Mouse (Mus musculus): Measurements from ENCODE around the gene Plekhg2. TPM values are rescaled to one million over a fixed set of nuclear protein-coding genes. Genes with fewer than 3 reads are reported as not detected.

Plekhg2 gene
- polyA plus RNA-seq, 3 experiments from 2014 or later: 48.5 to 102 (median 74.0) TPM

GRCm38 (mm10) chr7:28382981-28383396, 10.6 kb upstream of the Plekhg2 start:
- peak; percentile 39 for ATAC-seq

- peak; percentile 8 for ATAC-seq
Measured at GRCm38 (mm10) chr7:28382347-28382951, 10.1 kb upstream of the Plekhg2 start.

- ATAC-seq: peak; percentile 25
Measured at GRCm38 (mm10) chr7:28381938-28382337, 9.5 kb upstream of the Plekhg2 start.

- peak; percentile 51 for ATAC-seq
Measured at GRCm38 (mm10) chr7:28381017-28381790, 8.8 kb upstream of the Plekhg2 start.

- ATAC-seq: no peak
Measured at GRCm38 (mm10) chr7:28380237-28381016, 8.0 kb upstream of the Plekhg2 start, which contains the start of gene Zfp36. Gene Zfp36 (minus strand): TSS chr7:28380253.

- ATAC-seq: peak; percentile 31
Measured at GRCm38 (mm10) chr7:28378769-28379651, 6.6 kb upstream of the Plekhg2 start.

- no peak for ATAC-seq
Measured at GRCm38 (mm10) chr7:28378066-28378690, 5.8 kb upstream of the Plekhg2 start.

GRCm38 (mm10) chr7:28377190-28378065, 5.0 kb upstream of the Plekhg2 start:
- no peak for ATAC-seq

GRCm38 (mm10) chr7:28376011-28376771, 3.8 kb upstream of the Plekhg2 start:
- no peak for ATAC-seq

GRCm38 (mm10) chr7:28375176-28375921, 3.0 kb upstream of the Plekhg2 start:
- ATAC-seq: peak; percentile 45

- ATAC-seq: no peak
Measured at GRCm38 (mm10) chr7:28374647-28375046, 2.2 kb upstream of the Plekhg2 start.

GRCm38 (mm10) chr7:28373891-28374495, 1.6 kb upstream of the Plekhg2 start:
- ATAC-seq: no peak

- ATAC-seq: peak; percentile 36
Measured at GRCm38 (mm10) chr7:28373131-28373581, 757 bp upstream of the Plekhg2 start.

- ATAC-seq: no peak
Measured at GRCm38 (mm10) chr7:28371514-28371989, 847 bp downstream of the Plekhg2 start.

GRCm38 (mm10) chr7:28370977-28371513, 1.4 kb downstream of the Plekhg2 start:
- ATAC-seq: no peak

GRCm38 (mm10) chr7:28370051-28370450, 2.3 kb downstream of the Plekhg2 start:
- ATAC-seq: no peak

- ATAC-seq: no peak
Measured at GRCm38 (mm10) chr7:28368276-28368920, 4.0 kb downstream of the Plekhg2 start.
